Mouse (Mus musculus): ENCODE results near the gene Litaf.
A peak's percentile ranks its signal among the peaks of the same experiment; 100 is the strongest.

Gene Litaf

GRCm38 (mm10) chr16:11066029-11066832, at the start of gene Litaf:
TSS of gene Litaf (minus strand) at chr16:11066157.
- peak; percentile 92 for DNase-seq (ENCODE audit: low read depth)

DNA sequence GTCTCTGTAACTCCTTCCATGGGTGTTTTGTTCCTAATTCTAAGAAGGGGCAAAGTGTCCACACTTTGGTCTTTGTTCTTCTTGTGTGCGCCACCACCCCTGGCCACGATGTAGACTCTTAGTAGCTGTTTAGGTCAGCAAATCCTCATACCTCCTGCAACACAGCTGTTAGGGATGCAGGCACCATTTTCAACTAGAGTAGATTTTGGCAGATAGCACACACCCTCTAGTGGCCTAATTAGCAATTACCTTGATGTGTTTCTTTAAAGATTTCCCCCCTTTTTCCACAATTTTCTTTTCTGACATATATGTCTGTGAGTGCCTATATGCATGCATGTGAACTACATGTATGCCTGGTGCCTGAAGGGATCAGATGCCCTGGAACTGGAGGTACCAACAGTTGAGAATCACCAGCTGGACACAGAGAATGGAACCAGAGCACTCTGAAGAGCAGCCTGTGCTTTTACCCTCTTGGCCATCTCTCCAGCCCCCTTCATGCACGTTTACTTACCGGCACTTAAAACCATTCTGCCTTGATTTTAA, 43.3 kb upstream of the Litaf start:
- peak; percentile 11 for DNase-seq (ENCODE audit: low read depth)

DNA sequence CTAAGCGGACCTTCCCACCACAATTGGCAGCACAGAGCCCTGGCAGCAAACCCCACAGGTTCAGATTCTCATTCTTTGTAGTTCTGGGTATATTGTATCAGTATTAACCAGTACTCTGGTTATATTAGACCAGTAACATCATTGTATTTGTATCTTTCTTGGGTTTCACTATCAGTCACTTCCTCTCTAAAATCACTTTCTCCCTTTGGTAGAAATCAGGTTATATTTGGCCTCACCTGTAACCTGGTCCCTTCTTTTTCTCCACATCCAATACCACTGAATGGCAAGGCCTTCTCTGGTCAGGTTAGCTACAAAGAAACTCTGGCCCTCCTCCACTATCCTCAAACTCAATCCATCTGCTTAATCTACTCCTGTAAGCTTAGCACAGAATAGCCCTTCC, 38.9 kb upstream of the Litaf start:
- no peak for DNase-seq (ENCODE audit: low read depth)

- DNase-seq (ENCODE audit: low read depth) = no peak
These were observed 31.3 kb upstream of the Litaf start for GRCm38 (mm10) chr16:11097301-11097700.

DNA sequence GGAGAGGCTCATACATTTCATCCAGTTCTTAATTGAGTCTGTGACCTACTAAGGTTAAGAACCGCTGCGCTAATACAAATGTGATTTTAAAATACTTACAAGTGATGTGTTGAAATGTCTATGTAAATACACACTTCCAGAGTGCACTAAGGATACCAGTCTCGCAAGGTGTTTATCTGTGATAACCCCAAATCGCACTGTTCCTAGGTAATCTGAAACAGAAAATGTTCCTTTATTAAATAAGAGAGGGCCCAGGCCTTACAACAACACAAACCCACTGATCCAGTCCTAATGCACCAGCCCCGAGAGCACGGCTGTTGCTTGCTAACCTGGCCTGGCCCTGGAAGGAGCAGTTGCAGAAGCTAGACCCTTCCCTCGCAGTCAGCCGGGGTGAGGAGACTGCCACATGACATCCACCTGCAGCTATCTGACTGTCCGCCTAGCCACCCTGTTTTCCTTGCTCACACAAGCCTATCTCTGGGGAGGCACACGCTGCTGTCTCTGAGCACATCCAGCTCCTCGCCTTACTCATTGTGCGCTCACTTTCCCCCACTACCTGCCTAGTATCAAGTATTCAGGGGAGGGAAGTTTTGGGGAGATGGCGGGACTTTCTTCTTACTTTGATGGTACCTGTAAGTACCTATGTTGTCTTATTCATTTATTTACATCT, 27.9 kb upstream of the Litaf start:
- peak; percentile 15 for DNase-seq (ENCODE audit: low read depth)

DNA sequence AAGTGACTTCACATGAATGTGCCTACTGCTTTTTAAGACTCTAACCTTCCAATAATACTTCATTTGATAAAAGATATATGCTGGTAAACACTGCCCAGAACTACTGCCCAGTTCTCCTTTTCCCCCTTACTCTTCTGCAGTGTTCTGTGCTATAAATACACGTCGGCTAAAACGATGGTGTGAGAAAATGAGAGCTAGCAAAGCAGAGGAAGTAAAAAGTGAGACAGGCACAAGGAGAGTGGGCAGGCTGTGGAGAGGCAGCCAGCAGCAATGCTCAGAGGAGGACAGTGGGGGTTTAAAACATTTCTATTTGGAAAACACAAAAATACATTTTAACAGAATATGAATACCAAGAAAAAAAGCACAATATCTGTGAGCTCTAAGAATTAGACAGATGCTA, 26.6 kb upstream of the Litaf start:
- no peak for DNase-seq (ENCODE audit: low read depth)

- DNase-seq (ENCODE audit: low read depth) = no peak
These were observed 26.1 kb upstream of the Litaf start for GRCm38 (mm10) chr16:11092061-11092460.

- DNase-seq (ENCODE audit: low read depth) = no peak
These were observed 25.0 kb upstream of the Litaf start for GRCm38 (mm10) chr16:11090836-11091570.

GRCm38 (mm10) chr16:11086856-11087588, 21.1 kb upstream of the Litaf start:
- no peak for DNase-seq (ENCODE audit: low read depth)

DNA sequence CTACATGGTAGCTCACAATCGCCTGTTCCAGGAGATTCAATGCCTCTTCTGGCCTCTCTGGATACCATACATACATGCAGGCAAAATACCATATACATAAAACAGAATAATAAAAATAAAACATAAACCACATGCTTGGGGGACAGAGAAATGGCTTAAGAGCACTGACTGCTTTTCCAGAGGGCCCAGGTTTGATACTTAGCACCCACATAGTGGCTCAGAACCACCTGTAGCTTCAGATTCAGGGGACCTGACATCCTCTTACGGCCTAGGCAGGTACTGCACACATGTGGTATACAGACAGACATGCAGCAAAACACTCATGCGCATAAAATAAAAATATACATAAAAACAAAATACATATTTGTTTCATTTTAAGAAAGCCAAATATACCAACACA, 20.3 kb upstream of the Litaf start:
- no peak for DNase-seq (ENCODE audit: low read depth)

DNA sequence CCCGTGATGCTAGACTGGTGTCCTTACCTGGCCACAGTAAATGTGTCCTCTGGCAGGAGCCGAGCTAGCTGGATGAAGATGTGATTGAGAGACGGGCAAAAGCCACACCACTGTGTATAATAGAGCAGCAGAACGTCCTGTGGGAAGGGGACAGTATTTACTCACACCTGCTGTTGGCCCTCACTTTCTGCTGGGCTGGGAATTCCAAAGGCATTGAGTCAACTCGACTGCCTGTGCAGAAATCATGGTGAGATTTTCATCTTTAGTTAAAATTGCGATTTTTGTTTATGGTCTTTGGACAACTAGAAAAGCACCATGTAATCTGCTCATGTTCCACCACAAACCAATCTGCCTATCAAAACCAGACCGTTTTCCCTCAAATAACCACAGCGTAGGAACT, 18.2 kb upstream of the Litaf start:
- DNase-seq (ENCODE audit: low read depth) = no peak

DNA sequence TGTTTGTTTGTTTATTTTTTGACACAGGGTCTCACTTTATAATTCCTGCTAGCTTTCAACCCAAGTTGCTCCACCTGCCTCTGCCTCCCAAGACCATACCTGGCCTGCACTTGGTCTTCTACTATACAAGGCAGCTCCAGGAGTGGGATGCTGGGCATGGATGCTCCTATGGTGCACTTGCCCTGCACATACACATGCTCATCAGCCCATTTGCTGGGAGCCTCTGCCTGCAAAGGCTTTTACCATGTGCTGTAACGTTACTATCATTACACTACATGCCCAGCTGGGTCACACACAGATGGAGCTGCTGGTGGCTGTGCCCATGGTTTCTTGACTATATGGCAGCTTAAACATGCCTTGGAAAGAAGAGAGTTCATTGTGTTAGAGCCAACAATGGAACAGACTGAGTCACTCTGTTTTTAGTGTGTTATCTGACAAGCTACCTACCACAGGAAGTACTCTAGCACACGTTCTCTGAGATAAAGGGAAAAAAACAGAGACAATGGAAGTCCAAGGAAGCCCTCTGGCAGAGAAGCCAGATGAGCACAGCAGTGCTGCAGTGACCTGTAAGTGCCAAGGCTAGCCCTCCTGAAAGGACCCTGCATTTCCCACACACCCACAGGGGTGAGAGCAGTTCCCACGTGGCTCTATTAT, 12.4 kb upstream of the Litaf start:
- DNase-seq (ENCODE audit: low read depth) = no peak

DNA sequence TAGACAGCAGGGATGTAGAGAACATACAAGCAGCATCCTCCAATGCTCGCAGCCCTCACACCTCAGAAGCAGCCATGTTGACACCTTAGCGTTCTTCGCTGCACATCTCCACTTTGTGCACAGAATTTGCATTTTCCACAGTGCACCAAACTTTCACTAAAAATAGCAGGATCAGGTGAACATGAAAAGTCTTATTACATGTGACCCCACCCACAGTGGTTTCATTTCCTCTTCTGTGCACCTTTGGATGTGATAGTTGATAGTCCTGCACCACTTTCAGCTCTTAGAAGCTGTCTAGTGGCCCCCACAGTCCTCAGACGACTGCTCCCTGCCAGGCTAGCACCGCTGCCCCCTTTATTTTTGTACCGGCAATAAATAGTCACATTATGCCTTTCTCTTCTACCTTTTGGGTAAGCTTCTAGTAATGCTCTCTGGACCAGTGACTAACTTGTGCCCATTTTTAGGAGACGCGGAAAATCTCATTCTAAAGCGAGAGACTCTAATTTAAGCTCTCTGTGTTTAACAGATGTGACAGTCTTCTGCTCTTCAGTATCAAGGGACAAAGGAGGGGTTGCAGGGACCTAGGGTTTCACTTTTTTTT, 11.7 kb upstream of the Litaf start:
- no peak for DNase-seq (ENCODE audit: low read depth)

GRCm38 (mm10) chr16:11073060-11073459, 7.1 kb upstream of the Litaf start:
- DNase-seq (ENCODE audit: low read depth) = no peak

- no peak for DNase-seq (ENCODE audit: low read depth)
These were observed 6.5 kb upstream of the Litaf start for GRCm38 (mm10) chr16:11072454-11072853.

DNA sequence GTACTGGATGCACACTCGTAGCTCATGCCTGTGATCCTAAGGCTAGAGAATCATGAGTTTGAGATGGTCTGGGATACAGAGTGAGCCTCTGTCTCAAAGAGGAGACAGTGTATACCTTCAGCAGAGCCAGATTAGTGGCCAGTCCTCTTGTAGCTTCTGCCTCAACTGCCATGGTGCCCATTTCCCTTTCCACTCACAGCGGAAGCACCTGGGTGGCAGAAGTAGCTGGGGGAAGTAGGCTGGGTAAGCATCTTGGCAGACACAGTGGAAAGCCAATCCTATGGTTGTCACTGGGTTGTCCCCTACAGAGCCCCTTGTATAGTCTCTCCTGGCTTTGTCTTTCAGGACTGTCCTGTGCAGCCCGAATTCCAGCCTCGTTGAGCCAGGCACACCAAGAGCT, 5.9 kb upstream of the Litaf start:
- no peak for DNase-seq (ENCODE audit: low read depth)

GRCm38 (mm10) chr16:11071176-11071575, 5.2 kb upstream of the Litaf start:
- DNase-seq (ENCODE audit: low read depth) = no peak

DNA sequence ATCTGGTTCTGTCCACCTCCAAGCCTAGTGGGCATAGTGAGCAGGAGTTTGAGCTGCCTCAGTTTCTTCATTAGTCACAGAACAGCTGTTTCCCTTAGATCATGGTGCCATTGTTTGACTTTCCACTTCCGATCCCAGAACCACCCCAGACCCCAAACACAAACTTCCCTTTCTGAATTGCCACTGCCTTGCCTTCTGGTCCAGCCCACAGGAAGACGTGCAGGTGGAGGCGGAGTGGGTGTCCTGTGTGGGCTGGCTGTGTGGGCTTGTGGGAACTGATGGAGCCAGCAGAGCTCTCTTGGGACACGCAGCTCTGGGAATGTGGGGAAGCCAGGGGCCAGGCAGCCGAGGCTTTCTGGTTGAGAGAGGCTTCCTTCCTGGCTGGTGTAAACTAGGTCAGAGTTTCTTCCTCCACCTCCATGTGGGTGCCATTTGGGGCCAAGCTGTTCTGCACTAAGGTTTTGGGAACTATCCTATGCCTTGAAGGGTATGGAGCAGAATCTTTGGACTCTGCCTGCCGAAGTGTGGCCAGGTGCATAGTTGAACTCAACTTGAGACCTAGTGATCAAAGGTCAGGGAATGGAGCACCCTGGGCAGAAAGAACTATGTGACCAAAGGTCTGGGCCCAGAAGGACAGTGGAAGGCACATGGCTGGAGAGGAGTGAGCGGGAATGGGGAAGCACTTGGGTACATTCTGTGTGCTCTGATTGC, 3.9 kb upstream of the Litaf start:
- DNase-seq (ENCODE audit: low read depth) = no peak

- no peak for DNase-seq (ENCODE audit: low read depth)
These were observed 3.3 kb upstream of the Litaf start for GRCm38 (mm10) chr16:11069271-11069670.

GRCm38 (mm10) chr16:11068666-11069065, 2.7 kb upstream of the Litaf start:
- DNase-seq (ENCODE audit: low read depth) = no peak
